Mouse (Mus musculus) neural tube, embryonic 10.5 days (tissue): ENCODE measurements around the gene Cldn22.

Source experiments
- DNase-seq: peaks from one replicate; pipeline ENCODE4 v3.0.0-alpha.2; 2017; ENCODE audit warnings: low spot score; ENCODE audit errors: extremely low spot score

The Cldn22 gene

DNA sequence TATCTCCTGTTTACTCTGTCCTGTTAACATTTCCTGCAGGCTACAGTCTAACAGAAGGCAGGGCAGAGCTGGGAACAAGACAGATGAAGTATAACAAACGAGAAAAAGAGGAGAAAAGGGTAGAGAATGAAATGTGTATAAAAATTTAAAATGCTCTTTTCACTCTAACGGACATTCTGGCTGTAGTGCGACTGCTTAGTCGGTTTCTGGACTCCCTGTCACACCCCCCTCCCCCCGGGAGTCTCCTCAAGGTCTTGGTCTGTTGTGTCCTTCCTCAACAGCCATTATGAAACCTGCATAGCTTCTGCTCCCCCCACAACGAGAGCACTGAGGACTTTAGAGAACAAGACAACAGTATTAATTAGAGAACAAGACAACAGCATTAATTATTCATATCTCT, 8.3 kb downstream of the Cldn22 start:
- DNase-seq = no peak

DNA sequence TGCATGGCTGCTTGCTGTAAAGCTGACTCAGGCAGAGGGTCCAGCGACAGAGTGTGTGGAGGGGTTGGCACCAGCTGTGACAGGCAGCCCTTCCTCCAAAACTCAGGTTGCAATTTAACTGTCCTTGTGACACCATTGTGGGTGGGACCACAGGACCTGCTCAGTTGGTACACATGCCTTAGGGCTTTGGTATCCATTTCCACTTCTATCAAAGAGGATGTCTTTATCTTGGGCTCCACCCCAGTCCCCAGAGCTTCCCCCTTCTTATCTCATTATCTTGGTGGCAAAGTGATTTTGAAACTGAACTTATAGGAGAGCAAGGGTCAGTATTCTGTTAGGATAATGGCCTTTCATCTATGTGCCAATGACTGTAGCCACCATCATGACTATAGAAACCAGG, 9.7 kb downstream of the Cldn22 start:
- no peak for DNase-seq

DNA sequence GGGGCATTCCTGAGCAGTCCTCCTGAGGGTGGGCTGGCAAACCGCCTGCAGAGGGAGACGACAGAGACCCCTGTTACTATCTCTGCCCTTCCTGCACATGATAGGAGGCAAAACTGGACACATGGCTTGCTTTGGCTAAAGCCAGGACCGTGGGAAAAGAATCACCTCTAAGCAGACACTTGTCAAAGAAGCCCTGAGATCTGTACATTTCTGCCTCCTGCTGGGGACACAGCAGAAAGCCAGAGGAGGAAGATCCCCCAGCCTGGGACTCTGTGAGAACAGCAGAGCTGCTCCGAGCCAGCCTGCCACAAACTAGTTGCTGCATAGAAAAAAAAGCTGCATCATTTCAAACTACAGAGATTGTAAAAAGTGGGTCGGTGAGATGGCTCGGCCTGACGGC, 18.8 kb downstream of the Cldn22 start:
- no peak for DNase-seq

DNA sequence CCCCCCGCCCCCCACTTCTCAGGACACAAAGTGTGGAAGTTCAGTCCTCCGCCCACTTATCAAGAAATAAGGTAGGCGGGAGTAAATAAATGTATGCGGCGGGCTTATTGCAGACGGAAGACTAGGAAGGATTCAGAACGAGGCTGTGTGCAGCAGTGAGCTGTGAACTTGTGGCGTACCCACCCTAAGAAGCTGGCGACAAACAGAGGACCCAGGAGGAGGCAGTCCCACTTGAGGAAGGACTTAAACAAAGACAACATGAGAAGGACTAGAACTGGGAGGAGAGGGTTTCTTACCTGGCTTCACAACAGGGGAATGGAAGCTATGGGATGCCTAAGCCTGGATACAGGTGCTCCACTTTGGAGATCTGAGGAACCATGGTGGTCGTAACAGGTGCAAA, 19.4 kb downstream of the Cldn22 start:
- no peak for DNase-seq

DNA sequence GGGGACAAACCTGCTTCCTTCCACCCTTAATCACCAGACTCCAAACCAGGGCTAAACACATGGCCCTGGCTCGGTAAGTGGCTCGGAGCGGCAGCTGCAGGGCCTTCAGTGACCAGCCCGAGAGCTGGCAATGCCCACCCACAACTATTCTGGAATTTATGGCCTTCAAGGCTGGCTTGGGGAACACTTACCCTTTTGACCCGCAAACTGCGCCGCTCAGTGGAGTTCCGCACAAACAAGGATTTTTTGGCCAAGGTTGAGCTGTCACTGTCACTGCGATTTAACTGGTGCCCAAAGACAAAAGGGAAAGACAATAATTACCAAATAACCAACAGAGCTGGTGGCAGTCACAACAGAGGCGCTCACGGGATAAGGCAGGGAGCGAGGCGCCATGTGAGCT, 21.7 kb downstream of the Cldn22 start:
- DNase-seq = no peak

DNA sequence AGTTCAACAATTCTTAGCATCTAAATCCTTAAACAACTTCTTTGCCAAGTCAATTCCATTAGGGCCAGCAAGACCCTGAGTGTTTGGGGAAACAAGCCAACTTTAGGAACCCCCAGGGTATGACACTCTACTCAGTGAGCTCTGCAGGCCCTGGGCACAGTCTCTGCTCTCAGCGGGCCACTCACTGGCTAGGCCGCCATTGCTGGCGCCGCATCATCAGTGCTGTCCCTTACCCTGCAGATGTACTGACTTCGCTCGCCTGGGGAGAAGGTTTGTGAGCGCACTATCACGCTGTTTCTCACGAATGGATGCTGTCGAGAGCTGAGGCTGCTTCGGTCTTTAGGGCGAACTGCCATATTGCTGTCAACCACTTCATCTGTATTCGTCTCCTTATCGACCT, 22.9 kb downstream of the Cldn22 start:
- DNase-seq = no peak

DNA sequence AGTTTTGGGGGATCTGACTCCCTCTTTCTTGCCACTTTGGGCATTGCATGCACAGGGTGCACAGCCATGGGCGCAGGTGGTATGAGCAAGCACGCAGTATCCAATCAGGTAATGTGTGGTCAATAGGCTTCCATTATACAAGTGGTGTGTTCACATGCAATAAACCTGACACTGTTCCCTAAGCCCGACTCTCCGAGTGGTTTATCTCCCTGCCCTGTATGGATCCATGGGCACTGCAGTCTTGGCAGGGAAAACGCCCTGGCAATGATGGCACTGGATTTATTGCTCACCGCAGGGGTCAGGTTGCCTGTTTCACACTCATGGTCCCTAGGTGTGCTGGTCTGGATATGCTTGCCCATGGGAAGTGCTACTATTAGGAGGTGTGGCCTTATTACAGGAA, 23.6 kb downstream of the Cldn22 start:
- DNase-seq = no peak

DNA sequence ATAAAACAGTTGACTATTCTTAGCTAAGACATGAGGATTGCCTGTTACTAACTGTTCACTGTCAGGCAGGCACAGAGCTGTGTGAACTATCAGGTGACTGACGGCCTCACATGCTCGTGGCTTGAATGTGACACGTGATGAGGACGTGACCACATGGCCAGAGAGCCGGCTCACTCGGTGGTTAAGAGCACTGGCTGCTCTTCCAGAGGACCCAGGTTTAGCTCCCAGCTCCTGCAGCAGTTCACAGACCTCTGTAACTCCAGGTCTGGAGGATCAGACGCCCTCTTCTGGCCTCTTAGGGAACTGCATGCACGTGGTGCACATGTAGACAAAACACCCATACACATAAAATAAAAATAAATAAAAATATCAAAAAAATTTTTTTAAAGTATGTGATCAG, 25.6 kb downstream of the Cldn22 start:
- no peak for DNase-seq

DNA sequence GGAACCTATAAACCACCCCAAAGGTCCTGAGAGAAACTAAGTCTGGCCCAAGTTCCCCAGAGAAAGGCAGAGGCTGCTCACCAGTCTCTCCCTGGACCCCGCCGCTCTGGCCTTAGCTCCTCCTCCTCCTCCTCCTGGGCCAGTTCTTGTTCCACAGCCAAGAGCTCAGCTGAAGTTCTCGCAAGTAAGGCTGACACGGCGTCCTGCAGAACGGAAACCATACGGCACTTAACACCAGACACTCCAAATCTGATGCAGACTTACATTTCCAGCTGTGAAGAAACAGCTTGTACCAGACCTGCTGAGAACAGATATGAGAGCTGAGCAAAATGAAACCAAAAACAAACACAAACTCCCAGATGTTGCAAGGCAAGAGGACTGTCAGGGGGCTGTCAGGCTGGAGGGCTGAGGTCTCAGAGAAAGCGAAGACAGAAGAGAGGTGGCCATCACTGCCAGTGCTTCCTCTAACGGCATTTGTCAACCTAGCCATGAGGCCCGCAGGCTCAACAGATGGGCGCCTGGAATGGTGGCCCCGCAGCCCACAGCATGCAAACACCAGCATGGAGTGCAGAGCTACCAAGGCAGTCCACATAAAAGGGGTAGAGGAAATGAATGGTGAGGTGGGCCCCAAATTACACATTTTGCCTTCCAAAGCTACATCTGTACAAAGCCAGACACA, 27.7 kb downstream of the Cldn22 start:
- DNase-seq = no peak

DNA sequence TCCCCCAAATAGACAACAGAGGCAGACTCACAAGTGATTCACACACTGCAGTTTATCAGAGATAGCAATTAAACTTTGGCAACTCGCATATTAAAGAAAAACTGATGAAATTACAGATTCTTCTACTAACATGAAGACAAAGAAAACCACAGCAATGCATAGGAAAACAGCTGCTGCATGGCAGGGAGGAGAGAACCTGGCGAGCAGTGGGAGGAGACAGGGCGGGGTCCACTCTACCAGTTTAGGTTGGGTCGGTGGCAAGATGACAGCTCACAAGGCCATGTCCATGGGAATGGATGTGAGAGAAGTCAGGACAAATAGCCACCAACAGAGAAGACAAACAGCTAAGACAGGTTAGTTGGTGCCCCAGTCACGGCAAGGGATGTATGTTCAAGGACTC, 28.5 kb downstream of the Cldn22 start:
- DNase-seq = no peak

DNA sequence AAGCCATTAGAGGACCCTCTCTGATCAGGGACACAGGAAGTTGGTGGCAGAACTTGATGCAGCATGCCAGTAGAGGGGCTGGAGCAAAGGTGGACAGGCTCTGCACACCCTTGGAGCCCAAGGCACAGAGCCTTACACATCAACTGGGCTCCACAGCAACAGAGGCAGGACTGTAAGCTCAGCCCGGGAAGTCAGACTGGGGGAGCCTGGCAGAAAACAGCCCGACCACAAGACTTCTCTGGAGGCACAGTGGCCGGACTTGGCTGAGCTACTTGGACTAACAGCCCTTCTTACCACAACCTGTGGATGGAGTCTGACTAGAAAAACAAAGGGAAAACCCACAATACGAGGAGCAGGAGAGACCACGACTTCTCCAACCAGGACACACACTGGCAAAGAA, 29.1 kb downstream of the Cldn22 start:
- no peak for DNase-seq

DNA sequence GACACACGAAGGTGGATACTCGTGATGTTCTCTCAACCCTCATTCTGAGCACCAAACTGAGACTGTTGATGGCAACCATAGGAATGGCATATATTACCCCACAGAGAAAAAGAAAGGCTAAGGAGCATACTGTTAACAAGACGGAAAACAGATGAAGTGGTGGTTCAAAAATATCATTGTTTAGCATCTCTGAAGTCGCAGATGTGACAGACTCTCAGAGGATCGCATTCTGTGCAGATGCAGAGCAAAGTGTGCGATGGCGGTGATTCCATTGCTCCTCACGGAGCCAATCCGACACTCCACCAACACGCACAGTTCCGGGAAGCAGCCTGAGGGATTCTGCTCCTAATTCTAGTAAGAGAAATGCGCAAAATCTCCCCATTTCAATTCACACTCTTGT, 35.0 kb downstream of the Cldn22 start:
- DNase-seq = no peak

DNA sequence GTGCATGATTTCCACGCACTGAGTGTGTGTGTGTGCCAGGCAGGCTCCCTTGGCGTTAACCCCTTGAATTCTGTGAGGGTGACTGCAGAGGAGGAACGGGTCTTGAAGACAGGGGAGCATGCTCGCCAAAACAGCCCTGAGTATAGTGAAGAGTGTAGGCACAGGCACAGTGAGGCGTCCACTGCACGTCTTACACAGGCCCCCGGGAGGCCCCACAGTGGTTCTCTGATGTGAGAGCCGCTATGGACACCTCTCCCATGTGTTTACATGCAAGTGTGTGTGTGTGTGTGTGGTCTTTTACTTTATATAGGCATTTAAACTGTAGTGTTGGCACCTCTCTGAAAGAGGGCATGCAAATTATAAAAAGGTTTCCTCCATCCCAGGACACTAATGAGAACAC, 42.3 kb downstream of the Cldn22 start:
- no peak for DNase-seq

DNA sequence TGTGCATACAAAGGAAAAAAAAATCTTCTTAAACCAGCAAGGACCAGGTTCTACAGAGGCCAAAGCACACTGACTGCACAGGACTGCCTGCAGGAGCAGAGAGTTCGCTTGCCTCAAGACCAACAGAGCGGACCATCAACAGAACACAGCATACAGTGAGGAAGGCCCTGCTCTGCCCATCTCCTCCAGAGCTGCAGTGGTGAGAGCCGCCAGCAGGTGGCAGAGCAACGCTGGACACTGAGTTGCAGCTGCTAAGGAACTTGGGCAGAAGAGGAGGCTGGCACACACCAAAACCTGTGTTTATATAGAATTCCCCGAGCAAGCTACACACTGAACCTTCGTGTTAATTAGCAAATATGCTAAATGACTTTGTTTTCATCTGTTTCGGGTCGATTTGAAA, 42.8 kb downstream of the Cldn22 start:
- DNase-seq = peak; percentile 87

DNA sequence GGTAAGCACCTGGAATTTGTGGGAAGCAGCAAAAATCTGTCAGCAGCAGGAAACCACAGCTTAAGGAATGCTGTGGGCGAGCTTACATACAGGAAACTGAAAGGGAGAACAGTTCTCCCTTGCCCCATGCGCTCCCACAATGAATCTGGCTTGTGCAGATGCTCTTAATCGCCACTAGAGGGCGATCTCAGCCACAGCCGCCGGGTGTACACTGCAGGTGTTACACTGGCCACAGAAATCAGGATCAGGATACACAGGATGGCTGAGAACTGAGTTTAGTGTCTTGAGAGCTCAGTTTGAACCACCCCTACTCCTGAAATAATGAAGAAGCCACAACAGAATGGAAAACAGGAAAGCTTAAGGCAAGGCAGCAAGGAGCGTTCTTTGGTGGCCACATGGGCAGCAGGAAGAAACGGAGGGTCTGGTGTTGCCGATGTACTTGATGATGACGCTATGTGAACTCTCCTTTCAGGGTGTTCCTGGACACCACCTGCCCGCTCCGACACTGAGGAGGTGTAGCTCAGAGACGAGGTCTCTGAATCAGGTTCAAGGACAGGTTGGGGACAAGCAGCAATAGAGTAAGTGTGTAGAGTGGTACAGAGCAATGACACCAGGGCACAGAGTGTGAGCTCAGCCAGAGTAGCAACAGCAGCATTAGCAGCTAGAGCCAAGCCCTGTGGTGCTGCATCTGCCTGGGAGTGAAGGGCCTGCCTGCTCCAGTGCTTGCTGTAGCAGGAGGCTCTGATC, 48.3 kb downstream of the Cldn22 start:
- DNase-seq = peak; percentile 54

DNA sequence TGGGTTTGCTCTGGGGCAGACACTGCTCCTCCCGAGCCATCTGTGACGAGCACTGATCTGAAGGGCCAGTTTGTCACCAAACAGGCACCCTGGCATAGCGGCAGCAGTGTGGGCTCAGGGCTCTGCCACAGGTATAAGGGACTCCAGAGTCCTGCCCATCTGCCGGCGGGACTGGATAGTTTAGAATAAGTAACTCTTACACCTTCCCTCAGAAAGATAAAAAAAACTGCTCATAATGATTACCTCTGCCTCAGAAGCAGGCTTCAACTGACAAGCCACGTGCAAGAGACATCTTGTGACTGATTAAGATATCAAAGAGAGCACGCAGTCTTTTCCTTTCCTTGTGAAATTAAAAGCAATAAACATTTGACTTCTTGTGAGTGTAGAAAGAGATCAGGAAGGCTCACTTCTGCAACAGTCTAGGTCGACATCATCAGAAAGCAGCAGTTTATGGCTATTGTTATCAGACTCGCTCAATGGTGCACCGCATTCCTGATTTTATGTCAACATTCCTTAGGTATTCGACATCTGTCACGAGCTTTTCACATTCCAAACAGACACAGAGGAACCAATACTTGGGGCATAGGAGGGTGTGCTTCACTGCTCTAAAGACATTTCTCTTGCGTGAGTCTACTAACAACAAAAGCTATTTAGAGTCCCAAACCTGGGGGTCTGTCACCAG, 50.4 kb downstream of the Cldn22 start:
- DNase-seq = no peak
